Mouse (Mus musculus) thymus, postnatal 0 days (tissue): ENCODE data around the gene Cacna1c. TPM values are rescaled to one million over a fixed set of nuclear protein-coding genes. Genes with fewer than 3 reads are reported as not detected.

Experiments used
- DNase-seq: peaks from one replicate; pipeline ENCODE4 v3.0.0-alpha.2; 2015; ENCODE audit warnings: low spot score
- polyA plus RNA-seq: library from polyadenylated mRNA; unstranded; fragments of >200 nt; fragmentation: Nextera tagmentation; extraction: Ambion mirVana; gene quantifications from 2 replicates; pipeline ENCODE4 v1.2.1, GENCODE M21; 2015

The Cacna1c gene
- polyA plus RNA-seq = 0.44 and 0.96 TPM in 2 replicates

GRCm38 (mm10) chr6:119196382-119197305 is at the start of gene Cacna1c:
Gene Cacna1c, minus strand, starts transcription at chr6:119196418.
- DNase-seq = no peak

- no peak for DNase-seq
These were observed 44.9 kb upstream of the Cacna1c start for GRCm38 (mm10) chr6:119240871-119241705.

- DNase-seq = no peak
These were observed 44.0 kb upstream of the Cacna1c start for GRCm38 (mm10) chr6:119240256-119240655.

GRCm38 (mm10) chr6:119239341-119240005 is 43.3 kb upstream of the Cacna1c start:
- DNase-seq = no peak

- DNase-seq = no peak
These were observed 41.3 kb upstream of the Cacna1c start for GRCm38 (mm10) chr6:119237427-119237989.

GRCm38 (mm10) chr6:119236241-119236640 is 40.0 kb upstream of the Cacna1c start, which contains the start of gene Cacna2d4:
Gene Cacna2d4, plus strand, starts transcription at chr6:119236526.
- no peak for DNase-seq

GRCm38 (mm10) chr6:119235441-119235840 is 39.2 kb upstream of the Cacna1c start:
- DNase-seq = no peak

- DNase-seq = no peak
These were observed 36.8 kb upstream of the Cacna1c start for GRCm38 (mm10) chr6:119233066-119233465.

- DNase-seq = no peak
These were observed 32.8 kb upstream of the Cacna1c start for GRCm38 (mm10) chr6:119228861-119229603.

- no peak for DNase-seq
These were observed 30.8 kb upstream of the Cacna1c start for GRCm38 (mm10) chr6:119227001-119227400.

- DNase-seq = no peak
These were observed 29.5 kb upstream of the Cacna1c start for GRCm38 (mm10) chr6:119225731-119226130.

GRCm38 (mm10) chr6:119225226-119225625 is 29.0 kb upstream of the Cacna1c start:
- DNase-seq = no peak

- no peak for DNase-seq
These were observed 28.4 kb upstream of the Cacna1c start for GRCm38 (mm10) chr6:119224451-119225195.

- DNase-seq = peak; percentile 63
These were observed 24.1 kb upstream of the Cacna1c start for GRCm38 (mm10) chr6:119220297-119220696.

- no peak for DNase-seq
These were observed 23.1 kb upstream of the Cacna1c start for GRCm38 (mm10) chr6:119219237-119219870.

- DNase-seq = no peak
These were observed 22.4 kb upstream of the Cacna1c start for GRCm38 (mm10) chr6:119218591-119218990.

- DNase-seq = no peak
These were observed 21.4 kb upstream of the Cacna1c start for GRCm38 (mm10) chr6:119217661-119218060.

- no peak for DNase-seq
These were observed 18.9 kb upstream of the Cacna1c start for GRCm38 (mm10) chr6:119215040-119215613.

GRCm38 (mm10) chr6:119214190-119214589 is 18.0 kb upstream of the Cacna1c start:
- DNase-seq = no peak
